Mouse (Mus musculus): ENCODE results near the gene Lrrc9.
A peak's percentile ranks its signal among the peaks of the same experiment; 100 is the strongest.

- TF ChIP-seq EP300 (IDR thresholded peaks at IDR 0.05; ENCODE audit: low read depth), result no peak
- peak; percentile 66 for TF ChIP-seq CTCF (IDR thresholded peaks at IDR 0.05; ENCODE audit: low read depth)
These were observed 20.3 kb downstream of the Lrrc9 start for GRCm38 (mm10) chr12:72461894-72462530.
